Mouse (Mus musculus) liver, postnatal 0 days (tissue): ENCODE data around the gene Kctd21.

Source experiments
- CTCF ChIP-seq: sonication (generic); IDR thresholded peaks from 2 replicates; pipeline ENCODE4 v1.5.1; 2016; ENCODE audit warnings: antibody characterized with exemption, low read depth
- EP300 ChIP-seq: IDR thresholded peaks from 2 replicates; pipeline ENCODE4 v1.6.1; 2016; ENCODE audit warnings: antibody characterized with exemption, low read depth, mild to moderate bottlenecking

DNA sequence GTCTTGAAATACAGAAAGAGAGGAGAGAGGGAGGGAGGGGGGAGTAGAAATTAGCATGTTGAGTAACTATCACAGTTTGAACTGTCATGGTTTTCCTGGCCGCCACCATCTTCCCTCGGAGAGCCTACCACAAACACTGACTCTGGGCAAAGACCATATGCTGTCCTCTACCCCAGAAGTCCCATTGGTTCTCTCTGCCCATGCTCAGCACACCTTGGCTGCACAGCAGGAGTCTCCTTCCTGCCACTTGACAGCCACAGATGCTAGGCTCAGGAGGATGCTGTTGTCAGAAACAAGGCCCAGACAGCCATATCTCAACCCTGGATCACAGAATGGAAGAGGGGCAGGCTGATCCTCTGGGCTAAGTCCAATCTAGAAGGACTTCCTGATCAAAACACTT lies 2.3 kb downstream of the Kctd21 start:
- no peak for TF ChIP-seq CTCF
- no peak for TF ChIP-seq EP300
